Mouse (Mus musculus): Measurements from ENCODE around the gene Sorl1. TPM values are rescaled to one million over a fixed set of nuclear protein-coding genes. Genes with fewer than 3 reads are reported as not detected.

Gene Sorl1
- total RNA-seq, 2 experiments from 2014 or later: 1.4 to 1.7 TPM

DNA sequence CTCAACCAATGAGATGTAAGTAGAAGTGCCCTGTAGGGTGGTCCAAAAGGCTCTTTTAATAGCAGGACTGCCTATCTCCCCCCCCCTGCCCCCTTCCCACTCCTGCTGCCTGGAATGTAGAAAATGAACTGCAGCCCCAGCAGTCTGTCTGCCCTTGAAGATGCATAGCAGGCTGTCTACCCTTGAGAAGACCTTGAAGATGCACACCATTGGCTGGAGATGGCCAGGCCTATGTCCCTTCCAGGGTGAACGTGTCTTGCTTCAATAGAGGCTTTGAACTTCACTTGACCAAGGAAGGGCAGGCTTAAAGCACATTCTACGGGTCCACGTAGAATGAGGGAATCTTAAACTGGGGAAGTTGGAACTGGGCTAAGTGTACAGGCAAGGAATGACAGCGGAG lies 142.8 kb downstream of the Sorl1 start:
- no peak for ATAC-seq (replicated peaks; ENCODE audit: low FRiP score, low TSS enrichment, poor library complexity, severe bottlenecking)

DNA sequence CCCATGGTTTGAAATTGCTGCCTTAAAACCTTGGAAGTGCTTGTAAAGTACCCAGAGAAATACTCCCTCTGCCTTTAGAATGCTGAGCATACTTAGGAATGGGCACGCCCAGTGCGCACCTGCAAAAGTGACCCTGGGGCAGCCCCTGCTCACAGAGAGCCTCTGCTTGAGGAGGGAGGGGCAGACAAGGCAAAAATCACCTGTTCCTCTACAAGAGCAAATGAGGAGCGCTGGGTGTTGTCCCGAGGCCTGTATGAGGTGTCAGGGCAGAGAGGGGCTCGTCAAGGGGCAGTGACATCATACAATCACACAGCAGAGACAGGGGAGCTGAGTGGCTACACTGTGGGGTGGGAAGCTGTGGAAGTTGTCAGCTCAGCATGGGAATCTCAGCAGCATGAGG lies 143.3 kb downstream of the Sorl1 start:
- no peak for ATAC-seq (replicated peaks; ENCODE audit: low FRiP score, low TSS enrichment, poor library complexity, severe bottlenecking)

DNA sequence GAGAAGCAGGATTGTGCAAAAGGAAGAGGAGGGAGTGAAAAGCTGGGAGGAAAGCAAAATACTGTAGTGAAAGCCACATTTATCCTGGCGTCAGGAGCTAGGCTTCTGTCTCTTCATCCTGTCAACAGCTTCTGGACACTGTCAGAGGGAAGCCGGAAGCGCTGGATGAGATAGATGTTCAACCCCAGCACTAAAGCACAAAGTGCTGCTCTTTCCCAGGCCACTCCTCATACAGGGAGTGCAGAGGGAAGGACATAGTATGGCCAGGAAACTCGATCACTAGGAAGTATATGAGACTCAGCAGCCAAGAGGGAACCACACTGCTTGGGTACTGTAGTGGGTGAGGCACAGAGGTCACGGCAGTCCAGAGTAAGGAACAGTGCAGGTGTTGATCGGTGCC lies 145.7 kb downstream of the Sorl1 start:
- no peak for ATAC-seq (replicated peaks; ENCODE audit: low FRiP score, low TSS enrichment, poor library complexity, severe bottlenecking)

DNA sequence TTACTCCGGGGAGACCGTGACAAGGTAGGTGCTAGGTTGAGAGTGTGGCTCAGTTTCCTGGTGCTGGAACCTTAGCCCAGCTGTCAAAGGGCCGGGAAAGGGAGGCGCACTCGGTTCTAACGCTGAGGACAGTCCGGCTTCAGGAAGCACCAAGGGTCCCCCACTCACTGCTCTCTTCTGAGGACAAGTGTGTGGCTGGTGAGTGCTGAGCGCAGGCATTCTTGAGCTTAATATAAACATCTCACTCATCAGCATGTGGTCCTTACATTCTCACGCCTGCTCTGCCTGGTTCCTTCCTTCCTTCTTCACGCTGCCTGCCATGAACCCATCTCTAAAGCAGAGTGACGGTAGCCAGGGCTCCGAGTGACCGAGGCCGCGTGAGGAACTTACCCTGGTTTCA lies 148.1 kb downstream of the Sorl1 start:
- ATAC-seq (replicated peaks; ENCODE audit: low FRiP score, low TSS enrichment, poor library complexity, severe bottlenecking): no peak

DNA sequence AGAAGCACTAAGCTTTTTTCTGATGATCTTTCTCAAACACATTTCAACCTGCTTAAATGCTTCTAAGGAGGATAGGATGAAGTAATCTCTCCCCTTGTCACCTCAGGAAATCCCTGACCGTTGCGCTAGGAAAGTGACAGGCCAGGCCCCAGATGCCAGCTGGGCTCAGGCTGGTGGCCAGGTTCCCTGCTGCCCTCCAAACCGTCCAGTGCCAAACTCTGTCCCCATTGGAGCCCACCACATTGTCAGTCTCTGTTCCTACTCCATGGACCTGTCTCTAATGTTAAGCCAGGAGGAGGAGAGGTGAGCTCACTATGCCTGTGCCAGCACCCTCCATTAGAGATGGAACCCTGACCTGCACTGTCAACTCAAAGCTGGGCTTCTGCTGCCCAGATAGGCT lies 149.4 kb downstream of the Sorl1 start:
- no peak for ATAC-seq (replicated peaks; ENCODE audit: low FRiP score, low TSS enrichment, poor library complexity, severe bottlenecking)

DNA sequence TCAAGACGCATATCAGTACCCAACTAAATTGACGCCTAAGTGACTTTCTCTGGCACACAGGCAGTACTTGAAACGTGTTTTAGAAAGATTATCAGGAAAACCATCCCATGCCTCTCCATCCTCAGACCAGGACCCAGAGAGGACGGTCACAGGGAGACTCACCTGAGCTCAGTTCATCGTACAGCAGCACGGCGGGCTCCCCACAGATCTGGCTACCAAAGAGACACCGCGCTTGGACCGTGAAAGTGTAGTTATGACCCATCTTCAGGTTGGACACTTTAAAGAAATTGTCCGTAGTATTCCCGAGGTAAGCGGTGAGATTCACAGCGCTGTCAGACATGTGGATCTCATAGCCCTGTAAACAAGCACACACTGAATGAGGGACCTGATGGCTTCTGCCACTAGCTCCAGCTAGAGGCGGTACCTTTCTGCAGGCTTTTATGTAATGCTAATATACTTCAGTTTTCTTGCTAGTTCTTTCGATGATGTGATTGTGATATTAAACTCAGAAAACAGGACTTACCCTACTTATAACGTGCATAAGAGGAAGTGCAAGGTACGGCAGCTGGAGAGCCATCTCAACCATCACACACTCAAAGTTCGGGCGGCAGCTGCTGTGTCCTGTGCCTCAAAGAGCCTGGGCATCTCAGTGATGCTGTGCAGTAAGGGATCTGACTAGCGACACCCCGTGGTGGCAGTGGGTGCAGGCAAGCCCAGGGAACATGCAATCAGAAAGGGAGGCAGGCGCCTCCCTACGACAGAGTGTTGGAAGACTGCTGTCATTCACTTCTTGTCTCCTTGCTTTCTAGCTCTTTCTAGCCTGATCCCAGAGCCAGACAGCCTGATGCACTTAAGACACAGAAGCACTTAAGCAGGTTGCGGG lies 150.1 kb downstream of the Sorl1 start:
- ATAC-seq (replicated peaks; ENCODE audit: low FRiP score, low TSS enrichment, poor library complexity, severe bottlenecking): no peak

DNA sequence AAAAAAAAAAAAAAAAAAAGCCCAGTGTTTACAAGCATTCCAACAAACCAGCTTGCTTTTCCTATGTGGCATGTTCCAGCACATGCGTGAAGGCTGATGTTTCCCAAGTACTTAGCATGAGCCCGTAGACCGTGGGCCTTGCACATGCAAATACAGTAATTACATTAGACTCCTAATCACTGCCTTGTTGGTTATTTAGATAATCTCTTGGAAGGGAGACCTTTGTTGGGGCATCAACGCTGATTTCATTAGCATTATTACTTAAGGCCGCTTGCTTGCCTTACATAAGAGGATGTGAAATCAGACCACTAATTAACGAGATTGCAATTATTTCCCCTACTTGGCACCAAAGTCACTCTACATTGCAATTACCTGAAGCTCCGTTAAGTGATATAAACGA lies 154.1 kb downstream of the Sorl1 start:
- no peak for ATAC-seq (replicated peaks; ENCODE audit: low FRiP score, low TSS enrichment, poor library complexity, severe bottlenecking)

DNA sequence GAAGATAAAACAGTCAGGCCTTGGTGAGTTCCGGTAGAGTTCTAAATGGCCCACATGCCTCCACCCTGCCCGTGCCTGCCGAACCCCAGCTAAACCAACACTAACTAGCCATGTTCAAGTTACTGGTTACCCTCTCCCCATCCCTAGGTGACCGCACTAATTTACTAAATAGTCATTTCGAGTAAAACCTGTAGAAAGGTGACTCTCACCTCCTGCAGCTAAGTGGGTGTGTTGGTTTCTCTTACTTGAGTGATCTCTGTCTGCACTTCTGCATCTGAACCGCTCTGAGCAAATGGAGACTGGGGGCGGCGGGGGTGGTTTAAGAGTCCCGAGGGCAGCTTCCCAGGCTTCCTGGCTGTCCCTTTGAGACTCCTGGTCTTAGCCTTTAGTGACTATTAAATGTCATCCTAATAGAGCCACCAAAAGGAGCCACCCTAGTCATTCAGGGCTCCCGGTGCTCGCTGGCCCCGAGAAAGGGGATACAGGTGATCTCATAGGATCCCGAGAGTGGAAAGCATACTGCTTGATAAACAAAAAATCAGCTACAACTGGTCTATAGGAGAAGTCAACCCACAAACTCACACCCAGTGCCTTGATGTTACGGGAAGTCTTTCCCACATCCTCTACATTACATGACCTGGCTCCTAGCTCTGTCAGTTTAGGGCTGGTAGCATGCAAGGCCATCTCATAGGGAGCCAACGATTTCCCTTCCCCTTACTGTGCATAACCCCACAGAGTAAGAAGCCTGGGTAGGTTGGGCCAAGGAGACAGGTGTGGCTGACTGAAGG lies 155.2 kb downstream of the Sorl1 start:
- no peak for ATAC-seq (replicated peaks; ENCODE audit: low FRiP score, low TSS enrichment, poor library complexity, severe bottlenecking)

DNA sequence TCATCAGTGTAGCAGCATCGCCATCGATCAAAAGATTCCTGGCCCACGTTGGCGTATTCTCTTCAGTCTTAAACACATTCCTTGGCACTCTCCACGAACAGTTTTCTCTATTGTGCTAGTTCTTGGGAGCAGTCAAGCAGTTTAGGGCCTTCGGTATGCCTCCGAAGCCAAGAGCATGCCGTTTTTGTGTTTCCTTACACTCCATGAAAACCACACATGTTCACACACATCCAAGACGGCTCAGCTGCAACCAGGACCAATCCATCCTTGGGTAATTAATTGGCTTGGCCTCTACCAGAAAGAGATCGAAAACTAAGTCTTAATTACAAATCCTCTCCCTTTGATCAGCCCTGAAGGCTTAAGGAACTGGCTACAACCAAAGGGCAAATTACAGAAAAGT lies 162.8 kb downstream of the Sorl1 start:
- no peak for ATAC-seq (replicated peaks; ENCODE audit: low FRiP score, low TSS enrichment, poor library complexity, severe bottlenecking)

DNA sequence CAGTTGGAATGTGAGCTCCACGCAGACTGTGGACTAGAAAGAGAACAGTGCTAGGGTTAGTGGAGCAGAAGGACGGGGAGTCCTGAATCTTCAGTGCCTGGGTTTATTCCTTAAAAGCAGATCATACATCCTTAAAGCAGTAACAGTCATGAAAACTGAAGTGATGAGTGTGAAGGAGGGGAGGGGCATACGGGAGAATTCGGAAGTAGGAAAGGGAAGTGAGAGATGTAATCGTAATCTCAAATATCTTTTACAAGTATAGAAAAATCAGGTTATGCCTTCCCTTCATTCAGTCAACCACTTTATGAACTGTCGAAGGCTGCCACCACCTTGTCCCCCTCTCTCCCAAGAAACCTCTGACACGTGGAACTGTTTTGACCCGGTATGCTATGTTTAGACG lies 165.8 kb downstream of the Sorl1 start:
- no peak for ATAC-seq (replicated peaks; ENCODE audit: low FRiP score, low TSS enrichment, poor library complexity, severe bottlenecking)

DNA sequence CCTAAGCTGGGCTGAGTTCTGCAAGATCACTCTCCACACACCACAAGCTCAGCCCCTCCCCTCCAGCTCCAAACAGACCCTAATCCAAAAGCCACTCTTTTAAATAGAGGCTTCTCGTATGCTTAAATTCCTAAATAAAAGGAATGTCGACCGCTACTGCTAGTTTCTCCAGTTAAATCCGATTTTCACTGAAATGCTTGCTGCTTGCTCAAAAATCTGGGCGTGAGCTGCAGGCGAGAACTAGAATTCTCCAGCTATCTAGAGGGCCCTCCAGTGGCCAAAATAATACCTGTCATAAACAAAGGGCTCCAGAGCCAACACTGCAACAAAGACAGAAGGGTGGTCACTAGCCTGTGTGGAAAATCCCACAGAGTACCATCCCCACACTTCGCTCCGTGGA lies 170.6 kb downstream of the Sorl1 start:
- no peak for ATAC-seq (replicated peaks; ENCODE audit: low FRiP score, low TSS enrichment, poor library complexity, severe bottlenecking)

DNA sequence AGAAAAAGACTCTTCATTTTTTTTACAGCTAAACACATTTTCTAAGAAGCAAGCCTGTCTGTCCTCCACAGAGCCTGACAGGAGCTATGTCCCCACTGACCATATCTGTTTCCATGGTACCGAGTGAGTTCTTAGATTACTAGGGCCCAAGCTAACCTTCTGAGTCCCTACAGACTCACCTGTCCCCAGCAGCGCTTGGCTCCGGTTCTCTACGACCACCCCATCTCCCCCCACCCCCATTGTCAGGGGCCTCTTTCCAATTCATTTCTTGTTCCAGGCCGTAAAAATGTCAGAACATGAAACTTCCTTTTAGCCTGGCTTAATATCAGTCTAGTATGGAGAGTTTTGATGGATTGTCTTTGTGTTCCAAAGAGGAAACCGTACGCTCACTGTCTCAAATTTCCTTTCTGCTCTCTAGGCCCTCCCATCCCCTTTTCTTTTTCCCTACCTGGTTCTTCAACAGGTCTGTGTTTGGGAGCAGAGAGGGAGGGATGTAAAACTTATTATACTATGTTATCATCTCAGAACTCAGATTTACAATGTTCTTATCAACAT lies 171.4 kb downstream of the Sorl1 start:
- ATAC-seq (replicated peaks; ENCODE audit: low FRiP score, low TSS enrichment, poor library complexity, severe bottlenecking): no peak

DNA sequence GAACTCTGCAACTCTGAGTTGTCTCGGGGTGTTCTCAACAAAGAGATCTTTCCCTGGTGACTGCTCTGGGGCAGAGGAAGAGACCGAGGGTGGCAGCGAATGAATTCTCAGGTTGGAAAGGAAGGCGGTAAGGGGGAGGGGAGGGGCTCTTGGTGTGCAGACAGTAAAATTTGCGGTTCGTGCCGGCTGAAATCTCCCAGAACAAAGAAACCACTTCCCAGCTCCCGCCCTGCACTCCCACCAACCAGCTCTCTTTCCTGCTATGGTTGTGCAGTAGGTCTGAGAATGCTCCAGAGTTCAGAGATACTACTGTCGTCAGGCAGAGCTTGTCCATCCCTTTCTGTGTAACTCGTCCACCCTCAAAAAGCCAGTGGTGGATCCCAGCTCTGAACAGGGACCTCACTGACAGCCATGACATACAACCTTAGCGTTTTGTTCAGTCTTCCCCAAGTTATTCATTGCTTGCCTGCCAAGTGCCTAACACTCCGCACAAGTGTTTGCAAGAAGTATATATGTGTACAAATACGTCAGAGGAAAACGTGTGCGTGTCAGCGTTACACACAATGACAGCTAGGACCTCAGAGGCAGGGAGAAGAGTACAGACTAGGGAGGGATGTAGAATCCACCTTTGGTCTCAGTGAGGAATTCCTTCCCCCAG lies 172.5 kb downstream of the Sorl1 start:
- ATAC-seq (replicated peaks; ENCODE audit: low FRiP score, low TSS enrichment, poor library complexity, severe bottlenecking): 0 out of 2 replicates have a peak, but pooled peaks have one; percentile 5

DNA sequence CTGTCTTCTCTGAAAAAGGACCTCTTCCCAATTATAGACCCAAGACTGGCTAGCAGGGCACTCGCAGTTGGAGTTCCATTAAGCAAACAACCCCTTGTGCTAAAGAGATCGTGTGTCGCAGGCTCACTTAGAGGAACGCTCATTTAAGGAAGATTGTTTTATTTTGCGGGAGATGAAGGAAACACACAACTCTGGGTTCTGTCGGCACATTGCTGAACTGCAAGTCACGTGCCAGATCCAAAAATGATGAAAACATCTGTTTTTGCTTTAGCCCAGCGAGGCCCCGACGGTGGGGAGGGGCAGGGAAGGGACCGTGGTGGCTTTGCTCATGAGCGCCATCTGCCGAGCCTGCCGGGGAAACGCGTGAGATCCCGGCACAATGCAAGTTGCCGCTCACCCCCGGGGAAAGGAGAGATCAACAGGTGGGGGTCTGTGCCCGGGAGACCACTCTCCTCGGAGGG lies 173.1 kb downstream of the Sorl1 start:
- peak; percentile 85 for ATAC-seq (replicated peaks; ENCODE audit: low FRiP score, low TSS enrichment, poor library complexity, severe bottlenecking)

DNA sequence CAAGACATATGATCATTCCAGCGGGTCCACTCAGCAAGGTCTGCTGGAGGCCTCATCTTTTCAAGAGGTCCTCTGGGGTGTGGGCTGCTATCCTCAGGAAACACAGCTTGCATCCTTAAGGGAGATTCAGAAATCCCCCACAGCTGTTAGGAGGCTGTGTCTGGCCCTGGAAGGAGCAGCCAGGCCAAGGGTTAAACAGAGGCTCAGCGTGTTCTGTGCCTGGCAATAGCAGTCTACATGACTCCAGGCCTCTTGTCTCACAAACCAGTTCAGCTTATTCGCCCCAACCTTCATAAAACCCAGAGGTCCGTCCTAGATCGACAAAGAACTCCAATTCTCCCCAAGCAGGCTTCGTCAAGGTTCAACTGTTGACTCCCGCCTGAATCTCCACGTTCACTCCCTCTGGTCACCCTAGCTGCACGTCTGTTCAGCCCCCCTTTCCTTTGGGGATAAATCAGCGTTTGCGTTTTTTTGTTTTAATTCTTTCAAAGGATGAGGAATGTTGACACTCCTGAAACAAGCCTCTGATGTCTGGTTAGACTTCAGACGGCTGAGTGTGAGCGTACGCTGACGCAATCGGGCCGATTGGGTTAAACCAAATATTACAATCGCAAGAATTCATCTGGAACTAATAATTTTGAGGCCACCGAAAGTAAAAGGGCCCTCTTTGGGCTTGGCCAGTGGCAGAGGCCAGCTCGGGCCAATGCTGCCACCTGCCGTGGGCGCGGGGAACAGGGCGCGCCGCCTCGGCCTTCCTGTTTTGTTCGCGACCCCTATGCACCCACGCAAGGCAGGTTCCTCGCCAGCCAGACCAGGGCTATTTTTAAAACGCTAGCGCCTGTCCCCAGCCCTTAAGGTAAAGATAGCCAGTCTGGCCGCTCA lies 173.7 kb downstream of the Sorl1 start:
- ATAC-seq (replicated peaks; ENCODE audit: low FRiP score, low TSS enrichment, poor library complexity, severe bottlenecking): peak; percentile 40; the same call in 1 of the 2 replicates

DNA sequence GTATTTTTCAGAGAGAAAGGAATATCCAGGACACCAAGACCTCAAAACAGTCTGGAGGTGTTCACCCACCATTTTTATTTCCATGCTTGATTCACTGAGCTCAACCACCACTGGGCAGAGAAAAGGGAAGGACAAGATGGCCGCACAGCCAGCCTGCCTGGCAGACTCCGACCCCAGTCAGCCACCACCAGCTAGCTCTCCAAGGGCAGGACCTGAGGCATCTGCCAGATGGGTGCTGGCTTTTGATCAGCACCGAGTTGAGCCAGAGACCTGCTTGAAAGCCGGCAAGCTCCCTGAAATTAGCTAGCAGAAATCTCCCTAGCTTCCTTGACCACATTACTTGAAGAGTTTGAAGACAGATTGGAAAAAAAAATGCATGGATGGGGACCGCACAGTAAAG lies 174.6 kb downstream of the Sorl1 start:
- no peak for ATAC-seq (replicated peaks; ENCODE audit: low FRiP score, low TSS enrichment, poor library complexity, severe bottlenecking)

DNA sequence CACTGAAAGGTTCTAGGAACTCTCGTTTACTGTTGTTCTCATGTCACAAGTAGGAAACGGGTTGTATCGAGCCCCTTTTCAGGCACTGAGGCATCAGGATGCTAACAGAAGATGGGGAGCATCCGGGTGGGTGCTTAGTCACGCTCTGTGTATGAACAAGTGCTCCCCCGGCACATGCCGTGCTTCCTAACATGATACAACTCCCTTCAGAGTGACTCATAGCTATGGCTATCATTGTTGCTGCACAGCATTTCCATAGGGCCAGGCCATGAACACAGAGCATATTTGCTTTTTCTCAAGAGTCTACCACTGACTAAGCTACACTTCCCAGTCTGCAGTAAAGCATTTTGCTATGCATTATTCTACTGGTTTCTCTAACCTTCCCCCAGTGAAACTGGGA lies 179.1 kb downstream of the Sorl1 start:
- no peak for ATAC-seq (replicated peaks; ENCODE audit: low FRiP score, low TSS enrichment, poor library complexity, severe bottlenecking)

DNA sequence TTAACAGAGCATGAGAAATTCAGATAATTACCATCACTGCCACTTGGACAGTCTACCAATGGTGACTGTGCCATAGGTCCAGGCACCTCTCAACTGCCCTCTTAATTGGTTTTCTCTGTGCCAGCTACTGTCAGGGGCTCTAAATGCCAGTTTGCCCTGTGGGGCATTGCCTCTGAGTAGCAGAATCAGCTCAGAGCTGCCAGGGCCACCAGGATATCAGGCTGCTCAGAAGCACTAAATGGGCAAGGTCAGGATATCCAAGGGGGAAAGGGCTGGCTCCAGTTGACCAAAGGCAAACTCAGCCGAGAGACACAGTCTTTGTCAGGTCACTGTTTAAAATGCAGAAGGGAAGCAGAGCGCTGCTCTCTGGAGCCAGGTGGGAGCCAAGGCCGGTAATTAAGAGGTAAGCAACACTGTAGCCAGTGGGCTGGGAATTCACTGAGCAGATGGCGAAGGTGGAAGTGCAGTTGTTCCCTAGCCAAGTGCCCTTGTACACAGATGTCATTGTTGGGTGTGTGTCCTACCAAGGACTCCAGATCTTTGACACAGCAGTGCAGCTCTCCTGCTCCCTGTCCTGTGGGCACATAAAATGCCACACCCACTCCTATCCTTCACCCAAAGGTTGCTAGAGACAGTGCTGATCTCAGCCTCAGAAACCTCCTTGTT lies 181.0 kb downstream of the Sorl1 start:
- ATAC-seq (replicated peaks; ENCODE audit: low FRiP score, low TSS enrichment, poor library complexity, severe bottlenecking): no peak

Data from megakaryocyte-erythroid progenitor cell, adult 5-6 weeks (primary cell).